Mouse (Mus musculus): ENCODE results near the gene Lrrc39. TPM values are rescaled to one million over a fixed set of nuclear protein-coding genes. Genes with fewer than 3 reads are reported as not detected.

Lrrc39 gene
- polyA plus RNA-seq, 1 experiment: 0.10 TPM

GRCm38 (mm10) chr3:116604570-116604969 lies 41.8 kb downstream of the Lrrc39 start:
- no peak overlapping the region for H3K4me3 ChIP-seq (ENCODE audit: low read depth, low read length)
- H3K27ac ChIP-seq (ENCODE audit: insufficient read depth, low read depth, low read length): no peak overlapping the region
- H3K36me3 ChIP-seq (ENCODE audit: control insufficient read depth, insufficient read depth, low read length): peaks cover 14% of the 10 kb centered on the region
- WGBS: 82% methylated on average over 9 of the region's 9 CpGs
- no peaks in the 10 kb centered on the region for H3K27me3 ChIP-seq (ENCODE audit: control insufficient read depth, insufficient read depth, low read length)
- no peak for TF ChIP-seq CTCF (IDR thresholded peaks at IDR 0.05; ENCODE audit: extremely low read depth, insufficient read length, insufficient replicate concordance, low read depth, low read length)
- TF ChIP-seq POLR2A (IDR thresholded peaks at IDR 0.05; ENCODE audit: low read depth, low read length): no peak
- H3K4me1 ChIP-seq (ENCODE audit: control insufficient read depth, insufficient read depth, insufficient read length, low read length): no peaks in the 10 kb centered on the region; the same call in 1 of the 2 replicates

GRCm38 (mm10) chr3:116614295-116614892 lies 51.6 kb downstream of the Lrrc39 start, which contains the start of gene Trmt13:
Gene Trmt13, minus strand, starts transcription at chr3:116614587.
- Histone ChIP-seq H3K27ac (ENCODE audit: insufficient read depth, low read depth, low read length) (no peak within 1 kb of the TSS), H3K4me1 (ENCODE audit: control insufficient read depth, insufficient read depth, insufficient read length, low read length) (no peaks in the 10 kb centered on the region), H3K4me3 (ENCODE audit: low read depth, low read length) (no peak within 1 kb of the TSS), H3K36me3 (ENCODE audit: control insufficient read depth, insufficient read depth, low read length) (peaks cover 37% of the 10 kb centered on the region), H3K27me3 (ENCODE audit: control insufficient read depth, insufficient read depth, low read length) (no peaks in the 10 kb centered on the region)
- TF ChIP-seq CTCF (IDR thresholded peaks at IDR 0.05; ENCODE audit: extremely low read depth, insufficient read length, insufficient replicate concordance, low read depth, low read length) (no peak), POLR2A (IDR thresholded peaks at IDR 0.05; ENCODE audit: low read depth, low read length) (no peak)
- 46% methylated on average over 10 of the region's 10 CpGs for WGBS

DNA sequence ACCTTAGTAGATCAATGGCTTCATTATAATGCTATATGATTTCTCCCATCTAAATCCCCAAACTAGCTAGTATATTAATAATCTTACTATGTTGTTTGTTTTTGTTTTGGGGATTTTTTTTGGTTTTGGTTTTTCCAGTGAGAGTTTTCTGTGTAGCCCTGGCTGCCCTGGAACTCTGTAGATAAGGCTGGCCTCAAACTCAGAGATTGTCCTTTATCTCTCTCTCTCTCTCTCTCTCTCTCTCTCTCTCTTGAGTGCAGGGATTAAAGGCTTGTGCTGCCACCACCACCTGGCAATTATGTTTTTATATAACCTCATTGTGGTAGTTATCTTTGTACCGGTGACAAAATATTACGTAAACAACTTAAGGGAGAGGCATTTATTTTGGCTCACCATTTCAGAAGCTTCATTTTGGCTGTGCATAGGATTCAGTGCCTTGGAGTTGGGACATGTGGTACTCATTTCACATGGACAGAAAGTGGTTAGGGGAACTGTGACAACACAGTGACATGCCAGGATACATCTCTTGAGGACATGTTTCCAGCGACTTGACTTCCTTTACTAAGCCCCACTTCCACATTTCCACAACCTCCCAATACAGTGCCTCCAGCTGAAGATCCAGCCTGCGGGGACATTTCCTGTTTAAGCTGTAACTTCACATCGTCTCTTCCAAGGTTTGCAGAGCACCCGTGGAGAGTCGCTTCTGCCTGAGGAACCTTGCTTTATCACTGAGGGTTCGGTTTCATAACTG lies 52.7 kb downstream of the Lrrc39 start:
- 75% methylated on average over 8 of the region's 8 CpGs for WGBS
- H3K4me1 ChIP-seq (ENCODE audit: control insufficient read depth, insufficient read depth, insufficient read length, low read length): no peaks in the 10 kb centered on the region
- no peaks in the 10 kb centered on the region for H3K27me3 ChIP-seq (ENCODE audit: control insufficient read depth, insufficient read depth, low read length)
- TF ChIP-seq CTCF (IDR thresholded peaks at IDR 0.05; ENCODE audit: extremely low read depth, insufficient read length, insufficient replicate concordance, low read depth, low read length) (no peak), POLR2A (IDR thresholded peaks at IDR 0.05; ENCODE audit: low read depth, low read length) (no peak)
- H3K27ac ChIP-seq (ENCODE audit: insufficient read depth, low read depth, low read length): no peak overlapping the region
- H3K4me3 ChIP-seq (ENCODE audit: low read depth, low read length): no peak overlapping the region
- H3K36me3 ChIP-seq (ENCODE audit: control insufficient read depth, insufficient read depth, low read length): peaks cover 35% of the 10 kb centered on the region

GRCm38 (mm10) chr3:116618855-116619254 lies 56.1 kb downstream of the Lrrc39 start:
- H3K4me3 ChIP-seq (ENCODE audit: low read depth, low read length): no peak overlapping the region
- no peak for TF ChIP-seq POLR2A (IDR thresholded peaks at IDR 0.05; ENCODE audit: low read depth, low read length)
- TF ChIP-seq CTCF (IDR thresholded peaks at IDR 0.05; ENCODE audit: extremely low read depth, insufficient read length, insufficient replicate concordance, low read depth, low read length): no peak
- WGBS: 78% methylated on average over 6 of the region's 6 CpGs
- no peak overlapping the region for H3K27ac ChIP-seq (ENCODE audit: insufficient read depth, low read depth, low read length)
- H3K4me1 ChIP-seq (ENCODE audit: control insufficient read depth, insufficient read depth, insufficient read length, low read length): no peaks in the 10 kb centered on the region
- H3K36me3 ChIP-seq (ENCODE audit: control insufficient read depth, insufficient read depth, low read length): peaks cover 35% of the 10 kb centered on the region
- H3K27me3 ChIP-seq (ENCODE audit: control insufficient read depth, insufficient read depth, low read length): no peaks in the 10 kb centered on the region

- Histone ChIP-seq H3K4me1 (ENCODE audit: control insufficient read depth, insufficient read depth, insufficient read length, low read length) (no peaks in the 10 kb centered on the region), H3K4me3 (ENCODE audit: low read depth, low read length) (no peak overlapping the region), H3K36me3 (ENCODE audit: control insufficient read depth, insufficient read depth, low read length) (peaks cover 25% of the 10 kb centered on the region), H3K27ac (ENCODE audit: insufficient read depth, low read depth, low read length) (no peak overlapping the region), H3K27me3 (ENCODE audit: control insufficient read depth, insufficient read depth, low read length) (no peaks in the 10 kb centered on the region)
- WGBS: 87% methylated on average over 7 of the region's 7 CpGs
- no peak for TF ChIP-seq CTCF (IDR thresholded peaks at IDR 0.05; ENCODE audit: extremely low read depth, insufficient read length, insufficient replicate concordance, low read depth, low read length)
- TF ChIP-seq POLR2A (IDR thresholded peaks at IDR 0.05; ENCODE audit: low read depth, low read length): no peak
Measured at GRCm38 (mm10) chr3:116620636-116621370, 58.0 kb downstream of the Lrrc39 start.

GRCm38 (mm10) chr3:116622641-116623040 lies 59.9 kb downstream of the Lrrc39 start:
- TF ChIP-seq CTCF (IDR thresholded peaks at IDR 0.05; ENCODE audit: extremely low read depth, insufficient read length, insufficient replicate concordance, low read depth, low read length) (no peak), POLR2A (IDR thresholded peaks at IDR 0.05; ENCODE audit: low read depth, low read length) (no peak)
- Histone ChIP-seq H3K27me3 (ENCODE audit: control insufficient read depth, insufficient read depth, low read length) (no peaks in the 10 kb centered on the region), H3K27ac (ENCODE audit: insufficient read depth, low read depth, low read length) (no peak overlapping the region), H3K4me3 (ENCODE audit: low read depth, low read length) (no peak overlapping the region), H3K4me1 (ENCODE audit: control insufficient read depth, insufficient read depth, insufficient read length, low read length) (no peaks in the 10 kb centered on the region), H3K36me3 (ENCODE audit: control insufficient read depth, insufficient read depth, low read length) (peaks cover 25% of the 10 kb centered on the region)
- WGBS: 93% methylated on average over 7 of the region's 7 CpGs

GRCm38 (mm10) chr3:116631459-116631858 lies 68.7 kb downstream of the Lrrc39 start:
- TF ChIP-seq POLR2A (IDR thresholded peaks at IDR 0.05; ENCODE audit: low read depth, low read length) (no peak), CTCF (IDR thresholded peaks at IDR 0.05; ENCODE audit: extremely low read depth, insufficient read length, insufficient replicate concordance, low read depth, low read length) (no peak)
- 88% methylated on average over 1 of the region's 1 CpGs for WGBS
- Histone ChIP-seq H3K27me3 (ENCODE audit: control insufficient read depth, insufficient read depth, low read length) (no peaks in the 10 kb centered on the region), H3K36me3 (ENCODE audit: control insufficient read depth, insufficient read depth, low read length) (peaks cover 45% of the 10 kb centered on the region), H3K4me1 (ENCODE audit: control insufficient read depth, insufficient read depth, insufficient read length, low read length) (no peaks in the 10 kb centered on the region), H3K27ac (ENCODE audit: insufficient read depth, low read depth, low read length) (no peak overlapping the region), H3K4me3 (ENCODE audit: low read depth, low read length) (no peak overlapping the region)

Other genes starting within 250 kb of the Lrrc39 start
- 6.6 and 8.6 TPM in 2 replicates for gene Cdc14a, start 138.9 kb upstream of the Lrrc39 start, polyA plus RNA-seq (2012; rRNA removed)
- 20.1 and 29.6 TPM in 2 replicates for gene Rtca, start 54.8 kb upstream of the Lrrc39 start, polyA plus RNA-seq (2012; rRNA removed)
- gene Dbt, start 49.9 kb upstream of the Lrrc39 start, polyA plus RNA-seq (2012; rRNA removed): 1.2 and 1.3 TPM in 2 replicates
- gene Sass6, start 32.0 kb downstream of the Lrrc39 start, polyA plus RNA-seq (2012; rRNA removed): 0.11 and 1.2 TPM in 2 replicates
- gene Trmt13, start 51.6 kb downstream of the Lrrc39 start, polyA plus RNA-seq (2012; rRNA removed): 0.58 and 1.2 TPM in 2 replicates
- gene Mfsd14a, start 99.7 kb downstream of the Lrrc39 start, polyA plus RNA-seq (2012; rRNA removed): 4.0 and 6.7 TPM in 2 replicates
- gene Gm43191, start 118.3 kb downstream of the Lrrc39 start, polyA plus RNA-seq (2012; rRNA removed): not detected in 2 replicates
- 18.3 and 22.3 TPM in 2 replicates for gene Slc35a3, start 149.9 kb downstream of the Lrrc39 start, polyA plus RNA-seq (2012; rRNA removed)
- gene Agl, start 245.2 kb downstream of the Lrrc39 start, polyA plus RNA-seq (2012; rRNA removed): 1.6 and 1.9 TPM in 2 replicates